Mouse (Mus musculus): ENCODE measurements around the gene Il25. TPM values are rescaled to one million over a fixed set of nuclear protein-coding genes. Genes with fewer than 3 reads are reported as not detected.

Il25 gene
- polyA plus RNA-seq, 1 experiment from 2014 or later, result not detected

- Histone ChIP-seq H3K9me3 (replicated peaks; ENCODE audit: control insufficient read depth, low read length) (no peaks in the 10 kb centered on the region), H3K4me1 (ENCODE audit: control insufficient read depth, insufficient read depth, low read length) (peaks cover 18% of the 10 kb centered on the region), H3K9ac (ENCODE audit: low read depth, low read length) (peak overlapping the region; percentile 59), H3K36me3 (ENCODE audit: control insufficient read depth, insufficient read depth, low read length) (peaks cover 5% of the 10 kb centered on the region), H3K27ac (ENCODE audit: low read depth, low read length) (peak overlapping the region; percentile 66), H3K4me3 (ENCODE audit: low read depth, low read length) (no peak overlapping the region), H3K4me2 (no peak overlapping the region), H3K27me3 (ENCODE audit: control insufficient read depth, insufficient read depth, low read length) (no peaks in the 10 kb centered on the region)
- ATAC-seq (replicated peaks; ENCODE audit: insufficient number of reproducible peaks, low FRiP score, low TSS enrichment), result no peak
- WGBS (ENCODE audit: insufficient replicate concordance), result 66% methylated on average over 6 of the region's 6 CpGs
Observed at GRCm38 (mm10) chr14:54974068-54974791, 41.7 kb downstream of the Il25 start.

- peak within 1 kb of the TSS; percentile 62 for H3K27ac ChIP-seq (ENCODE audit: low read depth, low read length)
- H3K4me2 ChIP-seq, result no peak within 1 kb of the TSS
- 58% methylated on average over 1 of the region's 1 CpGs for WGBS (ENCODE audit: insufficient replicate concordance)
- peaks cover 9% of the 10 kb centered on the region; the same call in 1 of the 2 replicates for H3K4me1 ChIP-seq (ENCODE audit: control insufficient read depth, insufficient read depth, low read length)
- H3K9me3 ChIP-seq (replicated peaks; ENCODE audit: control insufficient read depth, low read length), result no peaks in the 10 kb centered on the region
- H3K9ac ChIP-seq (ENCODE audit: low read depth, low read length), result peak within 1 kb of the TSS; percentile 43; the same call in 1 of the 2 replicates
- H3K4me3 ChIP-seq (ENCODE audit: low read depth, low read length), result no peak within 1 kb of the TSS
- peaks cover 5% of the 10 kb centered on the region for H3K36me3 ChIP-seq (ENCODE audit: control insufficient read depth, insufficient read depth, low read length)
- H3K27me3 ChIP-seq (ENCODE audit: control insufficient read depth, insufficient read depth, low read length), result no peaks in the 10 kb centered on the region
- no peak for ATAC-seq (replicated peaks; ENCODE audit: insufficient number of reproducible peaks, low FRiP score, low TSS enrichment)
Observed at GRCm38 (mm10) chr14:54976633-54977032, 44.1 kb downstream of the Il25 start, which contains the start of gene Gm17428. Gene Gm17428, plus strand, starts transcription at chr14:54976933.

DNA sequence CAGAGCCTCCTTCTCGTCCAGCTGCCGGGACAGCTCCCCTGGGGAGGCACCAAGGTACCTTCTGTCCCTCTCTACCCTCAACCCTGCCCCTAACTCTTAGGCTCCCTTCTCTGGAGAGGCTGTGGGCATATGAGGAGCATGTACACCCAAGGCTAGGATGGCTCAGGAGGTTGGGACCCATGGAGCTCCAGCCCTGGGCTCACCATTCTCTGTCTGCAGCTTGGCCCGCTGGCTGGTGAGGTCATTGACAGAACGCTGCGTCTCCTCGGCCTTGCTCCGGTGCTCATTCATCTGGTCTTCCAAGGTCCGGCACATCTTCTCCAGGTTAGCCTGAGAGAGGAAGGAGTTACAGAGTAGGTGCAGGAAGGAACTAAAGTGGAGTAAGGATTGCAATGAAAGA is 46.2 kb downstream of the Il25 start:
- Histone ChIP-seq H3K4me1 (ENCODE audit: control insufficient read depth, insufficient read depth, low read length) (peaks cover 6% of the 10 kb centered on the region; the same call in 1 of the 2 replicates), H3K36me3 (ENCODE audit: control insufficient read depth, insufficient read depth, low read length) (peaks cover 8% of the 10 kb centered on the region), H3K9me3 (replicated peaks; ENCODE audit: control insufficient read depth, low read length) (no peaks in the 10 kb centered on the region), H3K27me3 (ENCODE audit: control insufficient read depth, insufficient read depth, low read length) (no peaks in the 10 kb centered on the region), H3K9ac (ENCODE audit: low read depth, low read length) (peak overlapping the region; percentile 48), H3K4me3 (ENCODE audit: low read depth, low read length) (no peak overlapping the region), H3K4me2 (peak overlapping the region; percentile 24), H3K27ac (ENCODE audit: low read depth, low read length) (peak overlapping the region; percentile 62)
- no peak for ATAC-seq (replicated peaks; ENCODE audit: insufficient number of reproducible peaks, low FRiP score, low TSS enrichment)
- WGBS (ENCODE audit: insufficient replicate concordance), result 76% methylated on average over 8 of the region's 8 CpGs

GRCm38 (mm10) chr14:54981934-54982333 is 49.4 kb downstream of the Il25 start:
- peak overlapping the region; percentile 27; the same call in 1 of the 2 replicates for H3K4me2 ChIP-seq
- WGBS (ENCODE audit: insufficient replicate concordance), result 84% methylated on average over 7 of the region's 7 CpGs
- H3K4me3 ChIP-seq (ENCODE audit: low read depth, low read length), result no peak overlapping the region
- no peak for ATAC-seq (replicated peaks; ENCODE audit: insufficient number of reproducible peaks, low FRiP score, low TSS enrichment)
- peaks cover 6% of the 10 kb centered on the region; the same call in 1 of the 2 replicates for H3K4me1 ChIP-seq (ENCODE audit: control insufficient read depth, insufficient read depth, low read length)
- H3K27ac ChIP-seq (ENCODE audit: low read depth, low read length), result peak overlapping the region; percentile 35; the same call in 1 of the 2 replicates
- no peaks in the 10 kb centered on the region for H3K9me3 ChIP-seq (replicated peaks; ENCODE audit: control insufficient read depth, low read length)
- H3K36me3 ChIP-seq (ENCODE audit: control insufficient read depth, insufficient read depth, low read length), result 0 out of 2 replicates have a peak, but pooled peaks cover 2% of the 10 kb centered on the region
- no peaks in the 10 kb centered on the region for H3K27me3 ChIP-seq (ENCODE audit: control insufficient read depth, insufficient read depth, low read length)
- peak overlapping the region; percentile 61; the same call in 1 of the 2 replicates for H3K9ac ChIP-seq (ENCODE audit: low read depth, low read length)

MicroRNA genes within 50 kb of the gene (microRNA counts, 519-probe panel; counts per million panel counts)
- microRNA mmu-miR-208a (7,850 counts per million, percentile 96 among the panel's probes with 10 or more counts), microRNA mmu-miR-208b (8,216 counts per million, percentile 100 among the panel's probes with 10 or more counts)

Small RNA genes within 50 kb of the gene (microRNA-seq; reads per million reads assigned to microRNA genes)
- gene Mir208a (ENCODE audit: borderline number of aligned reads) (12,836 reads per million, percentile 97 among the genes with 10 or more reads in this experiment), gene Mir208b (ENCODE audit: borderline number of aligned reads) (58,129 reads per million, percentile 99 among the genes with 10 or more reads in this experiment)

Other genes with a start within 250 kb of the Il25 start
- 56.7 and 60.8 TPM in 2 replicates for gene 1700123O20Rik, start 246.5 kb upstream of the Il25 start, polyA plus RNA-seq (2014; fragmentation: Nextera tagmentation; extraction: Ambion mirVana)
- 72.1 and 96.8 TPM in 2 replicates for gene Acin1, start 245.8 kb upstream of the Il25 start, polyA plus RNA-seq (2014; fragmentation: Nextera tagmentation; extraction: Ambion mirVana)
- 0.15 and 0.36 TPM in 2 replicates for gene Gm29776, start 233.9 kb upstream of the Il25 start, polyA plus RNA-seq (2014; fragmentation: Nextera tagmentation; extraction: Ambion mirVana)
- not detected in 2 replicates for gene Cebpe, start 220.5 kb upstream of the Il25 start, polyA plus RNA-seq (2014; fragmentation: Nextera tagmentation; extraction: Ambion mirVana)
- gene Slc7a8, start 150.7 kb upstream of the Il25 start, polyA plus RNA-seq (2014; fragmentation: Nextera tagmentation; extraction: Ambion mirVana), result 4.8 and 5.6 TPM in 2 replicates
- not detected in 2 replicates for gene Rnf212b, start 118.6 kb upstream of the Il25 start, polyA plus RNA-seq (2014; fragmentation: Nextera tagmentation; extraction: Ambion mirVana)
- gene Homez, start 61.7 kb upstream of the Il25 start, polyA plus RNA-seq (2014; fragmentation: Nextera tagmentation; extraction: Ambion mirVana), result 6.5 and 6.7 TPM in 2 replicates
- gene Ppp1r3e, start 55.1 kb upstream of the Il25 start, polyA plus RNA-seq (2014; fragmentation: Nextera tagmentation; extraction: Ambion mirVana), result 0.94 and 1.8 TPM in 2 replicates
- 3.3 TPM in 2 replicates for gene Bcl2l2, start 49.3 kb upstream of the Il25 start, polyA plus RNA-seq (2014; fragmentation: Nextera tagmentation; extraction: Ambion mirVana)
- gene Gm20521, start 49.3 kb upstream of the Il25 start, polyA plus RNA-seq (2014; fragmentation: Nextera tagmentation; extraction: Ambion mirVana), result 0.31 TPM in 1 of 2 replicates, not detected in the other
- 89.5 and 99.0 TPM in 2 replicates for gene Pabpn1, start 40.2 kb upstream of the Il25 start, polyA plus RNA-seq (2014; fragmentation: Nextera tagmentation; extraction: Ambion mirVana)
- gene Slc22a17, start 19.6 kb upstream of the Il25 start, polyA plus RNA-seq (2014; fragmentation: Nextera tagmentation; extraction: Ambion mirVana), result 26.0 and 28.7 TPM in 2 replicates
- 11.0 and 12.7 TPM in 2 replicates for gene Efs, start 6.6 kb upstream of the Il25 start, polyA plus RNA-seq (2014; fragmentation: Nextera tagmentation; extraction: Ambion mirVana)
- 0.49 and 0.90 TPM in 2 replicates for gene Cmtm5, start 3.6 kb downstream of the Il25 start, polyA plus RNA-seq (2014; fragmentation: Nextera tagmentation; extraction: Ambion mirVana)
- gene Myh6, start 34.2 kb downstream of the Il25 start, polyA plus RNA-seq (2014; fragmentation: Nextera tagmentation; extraction: Ambion mirVana), result 2,306 and 2,903 TPM in 2 replicates
- not detected in 2 replicates for gene Gm17428, start 44.2 kb downstream of the Il25 start, polyA plus RNA-seq (2014; fragmentation: Nextera tagmentation; extraction: Ambion mirVana)
- gene Myh7, start 61.9 kb downstream of the Il25 start, polyA plus RNA-seq (2014; fragmentation: Nextera tagmentation; extraction: Ambion mirVana), result 3,446 and 4,122 TPM in 2 replicates
- gene Ngdn, start 82.8 kb downstream of the Il25 start, polyA plus RNA-seq (2014; fragmentation: Nextera tagmentation; extraction: Ambion mirVana), result 60.3 and 62.1 TPM in 2 replicates
- 2.9 and 3.1 TPM in 2 replicates for gene Zfhx2, start 159.6 kb downstream of the Il25 start, polyA plus RNA-seq (2014; fragmentation: Nextera tagmentation; extraction: Ambion mirVana)
- 12.4 and 15.1 TPM in 2 replicates for gene Thtpa, start 162.1 kb downstream of the Il25 start, polyA plus RNA-seq (2014; fragmentation: Nextera tagmentation; extraction: Ambion mirVana)
- gene Ap1g2, start 173.9 kb downstream of the Il25 start, polyA plus RNA-seq (2014; fragmentation: Nextera tagmentation; extraction: Ambion mirVana), result 9.1 and 11.4 TPM in 2 replicates
- gene Jph4, start 184.2 kb downstream of the Il25 start, polyA plus RNA-seq (2014; fragmentation: Nextera tagmentation; extraction: Ambion mirVana), result 0.31 and 0.59 TPM in 2 replicates

Measured in heart, embryonic 11.5 days (tissue).